Mouse (Mus musculus) spleen, adult 2 months (tissue): ENCODE results near the gene Hydin.

Source experiments
- CTCF ChIP-seq: fragments of 200-500 bp; IDR thresholded peaks from 2 replicates; pipeline ENCODE4 v1.5.1; 2011; ENCODE audit warnings: mild to moderate bottlenecking, inconsistent platforms; ENCODE audit not compliant: insufficient read depth, insufficient read length, insufficient replicate concordance; ENCODE audit errors: extremely low read depth
- POLR2A ChIP-seq: fragments of 200-500 bp; IDR thresholded peaks from 2 replicates; pipeline ENCODE4 v1.6.1; 2011; ENCODE audit warnings: low read depth, low read length, inconsistent platforms

DNA sequence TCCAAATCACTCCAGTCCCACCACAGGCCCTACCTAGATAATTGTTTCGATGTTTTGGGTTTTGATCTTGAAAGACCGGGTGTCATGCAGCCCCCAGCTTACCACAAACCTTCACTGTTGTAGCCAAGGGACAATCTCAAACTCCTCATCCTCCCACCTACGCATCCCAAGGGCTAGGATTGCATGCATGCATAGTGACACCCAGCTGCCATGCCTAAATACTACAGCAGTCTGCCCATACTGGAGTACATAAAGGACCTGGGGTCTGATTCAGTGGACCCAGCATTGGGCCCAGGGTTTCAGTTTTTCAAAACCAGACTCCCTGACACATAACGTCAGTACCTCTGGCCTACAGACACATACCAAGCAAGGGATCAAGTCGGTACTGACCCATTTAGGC, 224.3 kb downstream of the Hydin start:
- TF ChIP-seq CTCF (no peak), POLR2A (no peak)
